Mouse (Mus musculus) limb, embryonic 14.5 days (tissue): Measurements from ENCODE around the gene Ifna7. TPM values are rescaled to one million over a fixed set of nuclear protein-coding genes. Genes with fewer than 3 reads are reported as not detected.
"Not testable (repeated sequence)": the region's sequence is repeated elsewhere in the genome, so short reads cannot be mapped to it uniquely, and the experiment has no call there.

Experiments
- ATAC-seq: fragments of 200-750 bp; cut with Nextera tagmentation; 2 replicates; pipeline ENCODE4 v1.8.0; 2017; ENCODE audit warnings: low read depth, moderate number of reproducible peaks, moderate TSS enrichment; ENCODE audit not compliant: low FRiP score
- DNase-seq: peaks from one replicate; pipeline ENCODE4 v3.0.0-alpha.2; 2015; ENCODE audit warnings: low spot score
- H3K27ac ChIP-seq: fragments of 300-500 bp; sonication (generic); replicated peaks from 2 replicates; pipeline ENCODE4 v1.5.1; 2014; ENCODE audit warnings: low read depth, mild to moderate bottlenecking, low read length, moderate library complexity, mixed read lengths
- H3K27me3 ChIP-seq: fragments of 300-500 bp; sonication (generic); 2 replicates; pipeline ENCODE4 v1.6.1; 2014; ENCODE audit warnings: low read length, mixed read lengths; ENCODE audit not compliant: control insufficient read depth, insufficient read depth
- H3K36me3 ChIP-seq: fragments of 300-500 bp; sonication (generic); 2 replicates; pipeline ENCODE4 v1.6.1; 2014; ENCODE audit warnings: mild to moderate bottlenecking, low read length, moderate library complexity, mixed read lengths; ENCODE audit not compliant: control insufficient read depth, insufficient read depth
- H3K4me1 ChIP-seq: fragments of 300-500 bp; sonication (generic); 2 replicates; pipeline ENCODE4 v1.6.1; 2014; ENCODE audit warnings: antibody characterized with exemption, low read length, mixed read lengths; ENCODE audit not compliant: control insufficient read depth, insufficient read depth
- H3K4me2 ChIP-seq: fragments of 300-500 bp; sonication (generic); replicated peaks from 2 replicates; pipeline ENCODE4 v1.6.1; 2014; ENCODE audit warnings: low read depth, mild to moderate bottlenecking, low read length, moderate library complexity; ENCODE audit not compliant: severe bottlenecking
- H3K4me3 ChIP-seq: fragments of 300-500 bp; sonication (generic); replicated peaks from 2 replicates; pipeline ENCODE4 v1.5.1; 2014; ENCODE audit warnings: low read length
- H3K9ac ChIP-seq: fragments of 300-500 bp; sonication (generic); 2 replicates; pipeline ENCODE4 v1.6.1; 2014; ENCODE audit warnings: mild to moderate bottlenecking, low read depth, low read length, moderate library complexity; ENCODE audit not compliant: severe bottlenecking
- H3K9me3 ChIP-seq: fragments of 300-500 bp; sonication (generic); 2 replicates; pipeline ENCODE4 v1.6.1; 2016; ENCODE audit warnings: low read length; ENCODE audit not compliant: control insufficient read depth
- WGBS: fragments of 180-500 bp; shearing (Covaris S2); extraction: QIAGEN DNeasy Blood & Tissue Kit; methylation state at CpG from one replicate; pipeline ENCODE4 v1.1.7; 2014; 5-methylcytosine and 5-hydroxymethylcytosine counted together
- polyA plus RNA-seq, 2 experiments: library from polyadenylated mRNA; depleted of rRNA in 1 of 2; stranded (reverse) in 1 of 2; unstranded in 1 of 2; fragments of >200 nt; fragmentation: Nextera tagmentation in 1 of 2; extraction: Ambion mirVana in 1 of 2; gene quantifications; 2 replicates each; pipeline versions ENCODE4 v1.2.1 to v1.2.3; 2012 to 2014

Ifna7 gene
- polyA plus RNA-seq, 2 experiments, result not detected

DNA sequence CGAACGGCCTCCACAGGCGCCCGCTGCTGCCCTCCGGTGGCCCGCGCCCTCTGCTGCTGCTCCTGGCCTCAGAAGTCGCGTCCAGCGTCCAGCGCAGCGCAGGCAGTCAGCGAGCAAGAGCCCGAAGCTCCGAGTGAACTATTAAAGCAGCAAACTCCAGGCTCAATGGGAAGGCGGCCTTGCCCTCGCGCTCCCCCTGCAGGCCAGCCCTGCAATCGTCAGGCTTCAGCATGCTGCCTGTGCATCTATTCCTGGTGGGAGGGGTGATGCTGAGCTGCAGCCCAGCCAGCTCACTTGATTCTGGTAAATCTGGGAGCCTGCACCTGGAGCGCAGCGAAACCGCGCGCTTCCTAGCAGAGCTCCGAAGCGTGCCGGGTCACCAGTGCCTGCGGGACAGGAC, 27.6 kb upstream of the Ifna7 start, which contains the start of gene Gm13277:
Gene Gm13277, plus strand, starts transcription at position 231 of the 400 bp plus-strand sequence.
- not testable (repeated sequence) for H3K36me3 ChIP-seq, H3K4me1 ChIP-seq, H3K27ac ChIP-seq, H3K4me2 ChIP-seq, H3K4me3 ChIP-seq, ATAC-seq, DNase-seq, H3K9me3 ChIP-seq, H3K27me3 ChIP-seq, H3K9ac ChIP-seq
- no CpG with 5 or more reads among the region's 28 CpGs for WGBS

DNA sequence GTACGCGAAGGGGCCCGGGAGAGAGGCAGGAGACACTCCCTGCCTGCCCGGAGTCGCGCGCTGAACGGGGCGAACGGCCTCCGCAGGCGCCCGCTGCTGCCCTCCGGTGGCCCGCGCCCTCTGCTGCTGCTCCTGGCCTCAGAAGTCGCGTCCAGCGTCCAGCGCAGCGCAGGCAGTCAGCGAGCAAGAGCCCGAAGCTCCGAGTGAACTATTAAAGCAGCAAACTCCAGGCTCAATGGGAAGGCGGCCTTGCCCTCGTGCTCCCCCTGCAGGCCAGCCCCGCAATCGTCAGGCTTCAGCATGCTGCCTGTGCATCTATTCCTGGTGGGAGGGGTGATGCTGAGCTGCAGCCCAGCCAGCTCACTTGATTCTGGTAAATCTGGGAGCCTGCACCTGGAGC, 24.8 kb upstream of the Ifna7 start, which contains the start of gene Gm13278:
Gene Gm13278, plus strand, starts transcription at position 301 of the 400 bp plus-strand sequence.
- no CpG with 5 or more reads among the region's 28 CpGs for WGBS
- H3K9me3 ChIP-seq, H3K9ac ChIP-seq, ATAC-seq, H3K36me3 ChIP-seq, H3K4me1 ChIP-seq, H3K4me3 ChIP-seq, DNase-seq, H3K27me3 ChIP-seq, H3K4me2 ChIP-seq, H3K27ac ChIP-seq: not testable (repeated sequence)

DNA sequence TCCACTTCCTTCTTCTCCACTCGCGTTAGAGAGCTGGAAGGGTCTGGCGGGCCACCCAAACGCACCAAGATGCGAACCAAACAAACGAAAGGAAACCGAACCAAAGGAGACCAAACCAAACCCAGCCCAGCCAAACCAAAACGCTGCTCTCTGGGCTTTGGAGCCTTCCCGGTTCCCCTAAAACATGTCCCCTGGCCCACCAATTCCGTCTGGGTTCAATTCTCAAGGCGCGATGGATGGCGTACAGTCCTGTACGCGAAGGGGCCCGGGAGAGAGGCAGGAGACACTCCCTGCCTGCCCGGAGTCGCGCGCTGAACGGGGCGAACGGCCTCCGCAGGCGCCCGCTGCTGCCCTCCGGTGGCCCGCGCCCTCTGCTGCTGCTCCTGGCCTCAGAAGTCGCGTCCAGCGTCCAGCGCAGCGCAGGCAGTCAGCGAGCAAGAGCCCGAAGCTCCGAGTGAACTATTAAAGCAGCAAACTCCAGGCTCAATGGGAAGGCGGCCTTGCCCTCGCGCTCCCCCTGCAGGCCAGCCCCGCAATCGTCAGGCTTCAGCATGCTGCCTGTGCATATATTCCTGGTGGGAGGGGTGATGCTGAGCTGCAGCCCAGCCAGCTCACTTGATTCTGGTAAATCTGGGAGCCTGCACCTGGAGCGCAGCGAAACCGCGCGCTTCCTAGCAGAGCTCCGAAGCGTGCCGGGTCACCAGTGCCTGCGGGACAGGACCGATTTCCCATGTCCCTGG, 21.9 kb upstream of the Ifna7 start, which contains the start of gene Gm13275:
Gene Gm13275, plus strand, starts transcription at position 552 of the 740 bp plus-strand sequence.
- not testable (repeated sequence) for H3K36me3 ChIP-seq, ATAC-seq, H3K4me2 ChIP-seq, DNase-seq, H3K9ac ChIP-seq, H3K4me1 ChIP-seq, H3K27me3 ChIP-seq, H3K27ac ChIP-seq, H3K4me3 ChIP-seq, H3K9me3 ChIP-seq
- WGBS, result 0% methylated on average over 5 of the region's 52 CpGs

DNA sequence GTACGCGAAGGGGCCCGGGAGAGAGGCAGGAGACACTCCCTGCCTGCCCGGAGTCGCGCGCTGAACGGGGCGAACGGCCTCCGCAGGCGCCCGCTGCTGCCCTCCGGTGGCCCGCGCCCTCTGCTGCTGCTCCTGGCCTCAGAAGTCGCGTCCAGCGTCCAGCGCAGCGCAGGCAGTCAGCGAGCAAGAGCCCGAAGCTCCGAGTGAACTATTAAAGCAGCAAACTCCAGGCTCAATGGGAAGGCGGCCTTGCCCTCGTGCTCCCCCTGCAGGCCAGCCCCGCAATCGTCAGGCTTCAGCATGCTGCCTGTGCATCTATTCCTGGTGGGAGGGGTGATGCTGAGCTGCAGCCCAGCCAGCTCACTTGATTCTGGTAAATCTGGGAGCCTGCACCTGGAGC, 18.9 kb upstream of the Ifna7 start, which contains the start of gene Gm13279:
Gene Gm13279, plus strand, starts transcription at position 301 of the 400 bp plus-strand sequence.
- not testable (repeated sequence) for H3K4me3 ChIP-seq, H3K27ac ChIP-seq, H3K36me3 ChIP-seq, H3K4me1 ChIP-seq, H3K27me3 ChIP-seq, DNase-seq, ATAC-seq, H3K4me2 ChIP-seq, H3K9ac ChIP-seq, H3K9me3 ChIP-seq
- WGBS, result no CpG with 5 or more reads among the region's 28 CpGs

DNA sequence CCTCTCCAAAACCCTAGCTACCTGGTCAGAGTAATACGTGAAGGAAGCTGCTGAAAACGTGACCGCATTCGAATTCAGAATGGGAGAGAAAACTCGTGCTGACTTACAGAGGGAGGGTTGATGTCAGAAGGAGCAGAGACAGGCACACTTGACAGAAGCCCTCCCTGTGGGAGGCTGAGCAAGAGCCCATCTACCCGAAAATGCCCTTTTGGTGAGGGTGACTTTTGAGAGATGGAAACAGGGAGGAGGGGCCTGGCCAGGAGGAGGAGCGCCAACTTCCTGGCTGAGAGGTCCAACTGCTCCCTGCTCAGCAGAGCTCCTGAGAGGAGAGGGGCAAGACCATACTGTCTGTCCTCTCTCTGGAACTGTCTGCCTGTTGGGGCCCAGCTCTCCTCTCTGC, 16.7 kb upstream of the Ifna7 start, which contains the start of gene Gm13285:
Gene Gm13285, plus strand, starts transcription at position 301 of the 400 bp plus-strand sequence.
- not testable (repeated sequence) for H3K27ac ChIP-seq, H3K4me2 ChIP-seq, H3K4me3 ChIP-seq, H3K9ac ChIP-seq, H3K27me3 ChIP-seq, H3K9me3 ChIP-seq, H3K36me3 ChIP-seq, DNase-seq, ATAC-seq, H3K4me1 ChIP-seq
- WGBS, result 12% methylated on average over 2 of the region's 7 CpGs

DNA sequence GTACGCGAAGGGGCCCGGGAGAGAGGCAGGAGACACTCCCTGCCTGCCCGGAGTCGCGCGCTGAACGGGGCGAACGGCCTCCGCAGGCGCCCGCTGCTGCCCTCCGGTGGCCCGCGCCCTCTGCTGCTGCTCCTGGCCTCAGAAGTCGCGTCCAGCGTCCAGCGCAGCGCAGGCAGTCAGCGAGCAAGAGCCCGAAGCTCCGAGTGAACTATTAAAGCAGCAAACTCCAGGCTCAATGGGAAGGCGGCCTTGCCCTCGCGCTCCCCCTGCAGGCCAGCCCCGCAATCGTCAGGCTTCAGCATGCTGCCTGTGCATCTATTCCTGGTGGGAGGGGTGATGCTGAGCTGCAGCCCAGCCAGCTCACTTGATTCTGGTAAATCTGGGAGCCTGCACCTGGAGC, 13.1 kb upstream of the Ifna7 start, which contains the start of gene Gm13287:
Gene Gm13287, plus strand, starts transcription at position 301 of the 400 bp plus-strand sequence.
- ATAC-seq, H3K27ac ChIP-seq, DNase-seq, H3K4me3 ChIP-seq, H3K4me1 ChIP-seq, H3K9me3 ChIP-seq, H3K9ac ChIP-seq, H3K27me3 ChIP-seq, H3K4me2 ChIP-seq, H3K36me3 ChIP-seq: not testable (repeated sequence)
- no CpG with 5 or more reads among the region's 29 CpGs for WGBS

DNA sequence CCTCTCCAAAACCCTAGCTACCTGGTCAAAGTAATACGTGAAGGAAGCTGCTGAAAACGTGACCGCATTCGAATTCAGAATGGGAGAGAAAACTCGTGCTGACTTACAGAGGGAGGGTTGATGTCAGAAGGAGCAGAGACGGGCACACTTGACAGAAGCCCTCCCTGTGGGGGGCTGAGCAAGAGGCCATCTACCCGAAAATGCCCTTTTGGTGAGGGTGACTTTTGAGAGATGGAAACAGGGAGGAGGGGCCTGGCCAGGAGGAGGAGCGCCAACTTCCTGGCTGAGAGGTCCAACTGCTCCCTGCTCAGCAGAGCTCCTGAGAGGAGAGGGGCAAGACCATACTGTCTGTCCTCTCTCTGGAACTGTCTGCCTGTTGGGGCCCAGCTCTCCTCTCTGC, 10.8 kb upstream of the Ifna7 start, which contains the start of gene Gm13288:
Gene Gm13288, plus strand, starts transcription at position 301 of the 400 bp plus-strand sequence.
- DNase-seq, H3K9me3 ChIP-seq, ATAC-seq, H3K27me3 ChIP-seq, H3K4me1 ChIP-seq, H3K9ac ChIP-seq, H3K4me2 ChIP-seq, H3K27ac ChIP-seq, H3K36me3 ChIP-seq: not testable (repeated sequence)
- WGBS, result no CpG with 5 or more reads among the region's 8 CpGs
- H3K4me3 ChIP-seq, result 0 out of 2 replicates have a peak within 1 kb of the TSS, but pooled peaks have one; percentile 15

DNA sequence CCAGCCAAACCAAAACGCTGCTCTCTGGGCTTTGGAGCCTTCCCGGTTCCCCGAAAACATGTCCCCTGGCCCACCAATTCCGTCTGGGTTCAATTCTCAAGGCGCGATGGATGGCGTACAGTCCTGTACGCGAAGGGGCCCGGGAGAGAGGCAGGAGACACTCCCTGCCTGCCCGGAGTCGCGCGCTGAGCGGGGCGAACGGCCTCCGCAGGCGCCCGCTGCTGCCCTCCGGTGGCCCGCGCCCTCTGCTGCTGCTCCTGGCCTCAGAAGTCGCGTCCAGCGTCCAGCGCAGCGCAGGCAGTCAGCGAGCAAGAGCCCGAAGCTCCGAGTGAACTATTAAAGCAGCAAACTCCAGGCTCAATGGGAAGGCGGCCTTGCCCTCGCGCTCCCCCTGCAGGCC, 10.3 kb upstream of the Ifna7 start:
- not testable (repeated sequence) for DNase-seq, H3K9ac ChIP-seq, ATAC-seq, H3K27ac ChIP-seq, H3K4me2 ChIP-seq, H3K36me3 ChIP-seq, H3K9me3 ChIP-seq, H3K27me3 ChIP-seq, H3K4me1 ChIP-seq
- H3K4me3 ChIP-seq, result 0 out of 2 replicates have a peak overlapping the region, but pooled peaks have one; percentile 15
- 0% methylated on average over 11 of the region's 34 CpGs for WGBS
